Mouse (Mus musculus) monocyte, adult 5-6 weeks (primary cell): ENCODE data around the gene Emid1. TPM values are rescaled to one million over a fixed set of nuclear protein-coding genes. Genes with fewer than 3 reads are reported as not detected.

ENCODE experiments used
- ATAC-seq: fragments of 153-309, 156-312 bp; replicated peaks from 2 replicates; pipeline ENCODE4 v1.8.0; 2017; ENCODE audit warnings: mild to moderate bottlenecking; ENCODE audit not compliant: low TSS enrichment, insufficient number of reproducible peaks, severe bottlenecking, poor library complexity, low FRiP score
- total RNA-seq: library from RNA; stranded (forward); fragments of 200-1000, 200-491, 200-594 nt; gene quantifications from 3 replicates; pipeline ENCODE4 v1.2.3, GENCODE M21; 2017

Gene Emid1
- total RNA-seq, 1 experiment from 2014 or later: 10.2 TPM

- ATAC-seq: no peak
Observed at GRCm38 (mm10) chr11:5075760-5076159, 76.3 kb downstream of the Emid1 start.

- no peak for ATAC-seq
Observed at GRCm38 (mm10) chr11:5074882-5075281, 77.2 kb downstream of the Emid1 start.

- no peak for ATAC-seq
Observed at GRCm38 (mm10) chr11:5068126-5068971, 83.7 kb downstream of the Emid1 start.

GRCm38 (mm10) chr11:5067063-5067462 is 85.0 kb downstream of the Emid1 start:
- ATAC-seq: no peak

- peak; percentile 24; the same call in 1 of the 2 replicates for ATAC-seq
Observed at GRCm38 (mm10) chr11:5065056-5065821, 86.8 kb downstream of the Emid1 start, which contains the start of gene Gas2l1. Gene Gas2l1 (minus strand): TSS chr11:5065327.

- ATAC-seq: no peak
Observed at GRCm38 (mm10) chr11:5064282-5065055, 87.6 kb downstream of the Emid1 start.

GRCm38 (mm10) chr11:5063561-5064281 is 88.3 kb downstream of the Emid1 start:
- ATAC-seq: no peak

GRCm38 (mm10) chr11:5062860-5063505 is 89.1 kb downstream of the Emid1 start:
- no peak for ATAC-seq

- ATAC-seq: no peak
Observed at GRCm38 (mm10) chr11:5062326-5062725, 89.7 kb downstream of the Emid1 start.

- ATAC-seq: 0 out of 2 replicates have a peak, but pooled peaks have one; percentile 33
Observed at GRCm38 (mm10) chr11:5061413-5062139, 90.5 kb downstream of the Emid1 start.

- no peak for ATAC-seq
Observed at GRCm38 (mm10) chr11:5060756-5061412, 91.2 kb downstream of the Emid1 start.

GRCm38 (mm10) chr11:5059704-5060156 is 92.3 kb downstream of the Emid1 start:
- no peak for ATAC-seq

GRCm38 (mm10) chr11:5059230-5059629 is 92.8 kb downstream of the Emid1 start:
- ATAC-seq: no peak

GRCm38 (mm10) chr11:5058783-5059182 is 93.3 kb downstream of the Emid1 start:
- ATAC-seq: no peak

GRCm38 (mm10) chr11:5057856-5058641 is 94.0 kb downstream of the Emid1 start, which contains the start of gene Rasl10a:
Gene Rasl10a (plus strand): TSS chr11:5058128.
- ATAC-seq: no peak

- ATAC-seq: no peak
Observed at GRCm38 (mm10) chr11:5057541-5057855, 94.6 kb downstream of the Emid1 start.
